Mouse (Mus musculus) NIH3T3 (cell line): Measurements from ENCODE around the gene Casp6.
A peak's percentile ranks its signal among the peaks of the same experiment; 100 is the strongest.

Source experiments
- DNase-seq: peaks from one replicate; pipeline ENCODE4 v3.0.0-alpha.2; 2012; ENCODE audit warnings: low read depth

Casp6 gene

GRCm38 (mm10) chr3:129901271-129901809, at the start of gene Casp6:
Gene Casp6, plus strand, starts transcription at chr3:129901425.
- DNase-seq = peak; percentile 88

GRCm38 (mm10) chr3:129862592-129862991, 38.6 kb upstream of the Casp6 start:
- no peak for DNase-seq

DNA sequence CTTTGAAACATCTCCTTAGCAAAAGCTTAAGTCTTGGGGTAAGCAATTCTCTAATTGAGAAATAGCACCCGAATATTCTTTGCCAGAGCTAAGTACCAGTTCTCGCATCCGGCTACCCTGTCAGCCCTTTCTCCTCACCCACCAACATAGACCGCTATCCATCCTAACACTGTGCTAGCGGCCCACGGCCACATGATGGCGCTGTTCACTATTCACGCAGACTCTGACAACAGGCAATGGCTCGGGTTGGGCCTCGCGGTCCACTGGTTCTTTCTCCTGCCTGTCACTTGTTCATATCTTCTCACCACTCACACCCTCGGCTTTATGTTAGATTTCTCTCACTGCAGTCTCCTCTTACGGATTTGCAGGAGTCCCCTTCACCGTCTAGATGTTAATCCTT, 37.5 kb upstream of the Casp6 start:
- DNase-seq = peak; percentile 41

- DNase-seq = no peak
Measured at GRCm38 (mm10) chr3:129877327-129877726, 23.9 kb upstream of the Casp6 start.

DNA sequence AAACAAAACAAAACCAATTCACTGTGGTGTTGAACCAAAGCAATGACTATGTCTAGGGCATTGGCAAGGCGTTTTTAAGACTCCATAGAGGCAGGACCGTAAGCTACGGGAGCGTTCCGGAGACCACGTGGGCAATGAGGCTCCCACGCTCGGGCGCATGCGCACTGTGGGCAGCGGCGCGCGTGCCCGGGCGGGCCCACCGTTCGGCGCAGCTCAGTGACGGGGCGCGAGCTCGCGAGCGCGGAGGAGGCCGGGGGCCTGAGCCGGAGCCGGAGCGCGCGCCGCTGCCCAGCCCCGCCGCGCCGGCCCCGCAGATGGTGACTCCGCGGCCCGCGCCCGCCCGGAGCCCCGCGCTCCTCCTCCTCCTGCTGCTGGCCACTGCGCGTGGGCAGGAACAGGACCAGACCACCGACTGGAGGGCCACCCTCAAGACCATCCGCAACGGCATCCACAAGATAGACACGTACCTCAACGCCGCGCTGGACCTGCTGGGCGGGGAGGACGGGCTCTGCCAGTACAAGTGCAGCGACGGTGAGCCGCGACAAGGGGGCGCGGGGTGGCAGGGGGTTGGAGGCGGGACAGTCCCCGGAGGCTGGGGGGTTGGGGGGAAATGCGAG, 22.7 kb upstream of the Casp6 start, which contains the start of gene Pla2g12a:
Gene Pla2g12a, plus strand, starts transcription at position 202 of the 617 bp plus-strand sequence.
- peak; percentile 93 for DNase-seq

GRCm38 (mm10) chr3:129879131-129879757, 22.0 kb upstream of the Casp6 start:
- DNase-seq = peak; percentile 42

GRCm38 (mm10) chr3:129879913-129880312, 21.3 kb upstream of the Casp6 start:
- no peak for DNase-seq

GRCm38 (mm10) chr3:129880925-129881593, 20.2 kb upstream of the Casp6 start:
- no peak for DNase-seq

DNA sequence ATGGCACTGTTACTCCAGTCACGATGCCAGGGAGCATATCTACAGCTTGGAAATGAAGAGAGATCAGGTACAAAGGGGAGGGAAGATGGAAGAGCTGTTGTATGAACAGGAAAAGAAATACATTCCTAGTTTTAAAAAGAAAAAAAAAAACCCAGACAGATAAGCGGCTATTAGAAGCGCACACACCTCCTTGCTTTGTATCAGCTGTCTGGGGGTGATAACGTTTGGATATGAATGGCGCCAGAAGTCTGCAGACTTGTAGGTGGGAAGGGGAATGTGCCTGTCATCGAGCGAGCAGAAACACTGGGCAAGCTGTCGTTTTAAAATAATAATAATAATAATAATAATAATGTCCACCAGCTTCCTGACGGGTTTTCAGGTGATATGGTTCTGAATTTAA, 15.6 kb upstream of the Casp6 start:
- DNase-seq = no peak

DNA sequence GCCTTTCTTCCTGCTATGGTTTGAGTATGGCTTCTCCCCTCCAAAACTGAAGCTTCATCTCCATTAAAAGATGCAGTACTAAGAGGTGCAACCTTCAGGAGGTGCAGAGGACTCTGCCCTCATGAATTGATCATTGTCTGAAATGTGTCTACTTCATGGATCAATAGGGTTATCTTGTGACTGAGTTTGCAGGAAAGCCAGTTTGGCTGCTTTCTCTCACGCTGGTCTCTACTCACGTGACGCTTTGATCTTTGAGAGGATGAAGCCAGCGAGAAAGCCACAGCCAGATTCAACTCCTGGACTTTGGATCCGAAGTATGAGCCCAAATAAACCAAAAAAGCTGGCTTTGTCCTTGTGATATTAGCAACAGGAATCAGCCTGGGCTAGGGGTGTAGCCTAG, 14.8 kb upstream of the Casp6 start:
- DNase-seq = no peak

DNA sequence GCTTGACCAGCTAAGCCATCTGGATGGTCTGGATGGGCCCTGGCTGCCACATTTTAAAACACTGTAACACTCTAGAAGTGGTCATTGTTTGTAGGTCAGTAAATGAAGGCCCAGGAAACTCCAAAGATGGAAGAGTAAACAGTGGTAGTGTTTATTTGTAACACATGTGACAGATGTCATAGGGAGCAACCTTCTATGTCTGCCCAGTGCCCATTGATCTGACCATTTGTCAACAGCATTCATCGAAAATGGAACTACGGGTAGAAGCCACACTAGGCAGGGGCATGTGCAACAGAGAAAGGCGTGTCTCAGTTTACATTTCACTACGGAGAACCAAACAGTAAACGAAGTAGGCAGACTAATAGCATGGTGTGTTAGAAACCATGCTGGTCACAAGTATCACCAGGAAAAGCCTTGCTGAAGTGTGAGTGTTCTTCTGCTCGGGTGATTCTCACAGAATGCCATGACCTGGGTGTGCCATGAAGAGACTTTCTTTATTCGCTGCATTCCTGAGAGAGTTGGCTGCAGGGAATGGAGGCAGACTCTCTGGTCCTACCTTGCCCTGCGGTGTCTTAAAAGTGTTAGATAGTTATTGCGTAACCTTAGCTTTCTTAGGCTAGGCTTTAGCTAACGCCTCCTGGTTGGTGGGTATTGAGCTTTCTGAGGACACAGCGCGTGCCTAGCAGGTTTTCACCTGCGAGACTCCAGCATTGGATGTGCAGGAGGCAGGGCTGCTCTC, 13.3 kb upstream of the Casp6 start:
- DNase-seq = no peak

DNA sequence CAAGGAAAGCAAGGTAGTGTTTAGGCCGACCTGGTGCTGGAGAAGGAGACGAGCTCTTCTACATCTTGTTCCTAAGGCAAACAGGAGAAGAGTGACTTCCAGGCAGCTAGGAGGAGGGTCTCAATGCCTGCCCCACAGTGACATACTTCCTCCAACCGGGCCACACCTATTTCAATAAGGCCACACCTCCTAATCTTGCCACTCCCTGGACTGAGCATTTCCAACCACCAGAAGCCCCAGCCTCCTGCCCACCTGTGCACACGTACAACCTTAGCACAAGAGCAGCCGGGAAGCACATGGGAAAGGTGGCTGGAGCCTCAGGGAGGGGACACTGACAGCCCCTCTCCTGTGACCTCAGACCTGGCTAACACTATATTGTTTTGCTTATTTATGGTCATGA, 9.2 kb upstream of the Casp6 start:
- no peak for DNase-seq

DNA sequence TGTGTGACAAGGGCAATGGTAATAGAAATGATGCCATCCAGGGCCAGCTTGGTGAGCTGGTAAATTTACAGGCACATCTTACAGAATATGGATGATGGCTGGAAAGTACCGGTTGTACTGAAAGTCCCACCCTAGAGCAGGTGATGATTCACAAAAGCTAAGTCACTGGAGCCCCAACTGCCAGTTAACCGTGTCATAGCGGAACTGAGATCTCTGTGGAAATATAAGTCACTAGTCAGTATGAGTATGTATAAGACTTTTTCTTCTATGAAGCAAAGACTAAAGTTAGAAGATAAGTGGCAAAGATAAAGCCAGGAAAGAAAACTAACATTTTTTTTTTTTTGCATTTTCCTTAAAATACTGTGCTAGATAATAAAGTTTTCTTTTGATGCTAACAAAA, 8.1 kb upstream of the Casp6 start:
- no peak for DNase-seq

- DNase-seq = no peak
Measured at GRCm38 (mm10) chr3:129896591-129896990, 4.6 kb upstream of the Casp6 start.

DNA sequence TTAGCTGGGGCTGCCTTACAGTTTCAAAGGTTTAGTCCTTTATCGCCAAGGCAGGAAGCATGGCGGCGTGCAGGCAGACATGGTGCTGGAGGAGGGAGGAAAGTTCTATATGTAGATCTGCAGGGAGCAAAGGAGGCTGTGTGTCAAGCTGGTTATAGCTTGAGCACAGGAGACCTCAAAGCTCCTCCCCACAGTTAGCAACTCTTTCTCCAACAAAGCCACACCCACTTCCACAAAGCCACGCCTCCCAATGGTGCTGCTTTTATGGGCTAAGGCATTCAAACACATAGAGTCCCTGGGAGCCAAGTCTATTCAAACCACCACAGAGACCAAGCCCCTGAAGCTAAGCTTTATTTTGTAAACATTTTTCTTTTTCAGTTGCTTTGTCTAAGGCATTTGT, 2.3 kb upstream of the Casp6 start:
- DNase-seq = peak; percentile 16

DNA sequence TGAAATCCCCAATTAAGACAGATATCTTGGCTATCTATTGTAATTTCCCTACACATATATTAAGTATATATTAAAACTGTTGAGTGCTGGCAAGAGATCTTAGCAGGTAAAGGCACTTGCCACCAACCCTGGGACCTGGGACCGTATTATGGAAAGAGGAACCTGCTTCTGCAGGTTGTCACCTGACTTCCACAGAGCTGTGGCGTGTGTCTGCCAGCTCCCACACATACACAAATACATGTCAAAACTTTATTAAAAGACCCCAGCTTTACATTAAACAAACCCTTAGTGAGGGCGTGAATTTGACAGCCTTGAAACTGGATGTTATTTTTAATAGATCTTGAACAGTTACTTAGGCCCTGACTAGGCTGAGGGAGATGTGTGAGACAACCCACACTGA, 2.1 kb downstream of the Casp6 start:
- DNase-seq = no peak

DNA sequence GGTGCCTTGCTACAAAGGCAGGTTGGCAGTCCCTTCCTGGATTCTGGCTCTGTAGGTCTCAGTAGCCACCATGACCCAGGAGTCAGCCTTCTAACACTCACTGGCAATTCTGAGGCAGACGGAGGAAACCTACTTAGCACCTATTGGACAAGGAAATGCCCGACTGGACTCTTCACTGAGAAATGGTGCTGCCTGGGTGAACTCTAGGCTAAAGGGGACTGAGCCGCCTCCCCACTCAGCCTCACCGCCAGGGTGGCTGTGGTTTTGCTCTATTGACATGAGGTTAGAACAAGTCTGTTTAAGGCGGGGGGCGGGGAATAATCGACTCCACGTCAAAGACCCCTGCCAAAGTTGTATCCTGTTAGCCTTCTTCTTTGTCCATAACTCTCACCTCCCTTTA, 2.6 kb downstream of the Casp6 start:
- DNase-seq = no peak

DNA sequence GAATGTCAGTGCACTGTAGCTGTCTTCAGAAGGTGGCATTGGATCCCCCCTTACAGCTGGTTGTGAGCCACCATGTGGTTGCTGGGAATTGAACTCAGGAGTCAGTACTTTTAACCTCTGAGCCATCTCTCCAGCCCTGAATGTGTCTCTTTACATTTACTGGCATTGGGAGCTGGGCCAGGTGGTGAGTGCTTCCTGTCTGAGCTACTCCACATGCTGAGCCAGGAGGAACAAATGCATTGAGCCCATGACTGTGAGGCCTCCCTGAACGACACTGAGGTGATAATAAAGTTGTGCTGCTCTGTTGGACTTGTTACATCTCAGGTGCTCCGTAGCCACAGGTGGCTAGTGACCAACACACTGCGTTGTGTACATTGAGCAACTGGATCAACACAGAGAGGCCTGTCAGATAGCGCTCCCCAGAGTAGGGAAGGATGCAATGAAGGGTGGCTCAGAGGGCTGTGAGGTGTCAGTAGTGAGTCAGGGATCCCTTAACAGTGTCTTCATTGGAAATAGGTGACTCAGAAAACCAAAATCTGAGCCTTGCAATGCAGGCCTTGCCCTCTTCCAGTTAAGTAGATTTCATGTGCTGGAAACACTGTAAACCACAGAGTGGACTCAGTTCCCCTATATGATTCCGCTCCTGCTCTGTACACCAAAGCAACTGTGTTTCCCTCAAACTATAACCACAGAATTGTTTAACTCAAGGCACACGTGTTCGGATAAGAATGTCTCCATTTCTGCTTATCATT, 3.3 kb downstream of the Casp6 start:
- peak; percentile 56 for DNase-seq

DNA sequence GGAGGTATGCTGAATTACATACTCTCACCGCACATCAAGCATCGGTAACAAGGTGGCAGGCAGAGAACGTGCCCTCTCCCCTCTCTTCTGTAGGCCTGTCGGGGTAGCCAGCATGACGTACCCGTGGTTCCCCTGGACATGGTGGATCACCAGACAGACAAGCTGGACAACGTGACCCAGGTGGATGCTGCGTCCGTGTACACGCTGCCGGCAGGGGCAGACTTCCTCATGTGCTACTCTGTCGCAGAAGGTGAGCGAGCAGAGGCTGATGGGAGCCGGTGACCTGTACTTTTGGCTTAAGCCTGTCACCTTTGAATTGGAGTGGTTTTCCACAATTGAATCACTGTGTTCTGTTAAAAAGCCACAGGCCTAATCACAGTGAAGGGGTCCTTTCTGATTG, 10.8 kb downstream of the Casp6 start:
- no peak for DNase-seq

GRCm38 (mm10) chr3:129913241-129913640, 12.0 kb downstream of the Casp6 start:
- no peak for DNase-seq

DNA sequence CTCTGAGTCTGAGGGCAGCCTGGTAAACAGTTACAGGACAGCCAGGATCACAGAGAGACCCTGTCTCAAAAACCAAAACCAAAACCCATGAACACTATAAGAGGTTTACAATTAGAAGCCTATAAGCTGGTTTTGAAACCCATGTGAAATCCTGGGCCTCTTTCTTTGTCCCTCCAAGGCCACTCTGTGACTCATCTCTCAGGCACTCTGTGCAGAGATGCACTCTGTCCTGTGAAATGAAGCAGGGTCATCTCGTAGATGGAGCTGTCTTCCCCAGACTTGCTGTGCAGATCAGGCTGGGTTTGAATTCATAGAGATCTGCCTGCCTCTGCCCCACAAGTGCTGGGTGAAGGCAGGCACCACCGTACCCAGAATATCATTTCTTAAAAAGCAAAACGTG, 16.2 kb downstream of the Casp6 start:
- no peak for DNase-seq

DNA sequence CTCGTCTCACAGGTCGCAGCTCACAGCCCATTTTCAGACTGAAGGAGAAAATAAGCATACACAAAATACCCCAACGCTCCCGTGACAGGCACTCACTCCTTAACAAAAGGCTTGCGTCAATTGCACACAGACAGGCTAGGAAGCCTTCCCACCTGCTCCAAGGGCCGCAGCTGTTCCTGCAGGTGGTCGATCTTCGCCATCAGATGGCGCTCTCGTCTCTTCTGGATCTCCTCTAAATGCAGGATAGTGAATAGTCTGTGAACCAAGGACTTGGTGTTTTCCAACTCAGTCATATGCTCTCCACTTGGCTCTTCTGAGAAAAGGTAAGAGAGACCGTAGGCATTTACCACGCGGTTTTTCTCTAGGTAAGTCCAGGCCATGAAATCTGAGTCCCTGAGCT, 17.2 kb downstream of the Casp6 start:
- peak; percentile 89 for DNase-seq
